Mouse (Mus musculus) granulocyte monocyte progenitor cell, adult 5-6 weeks (primary cell): ENCODE results near the gene Snx5. TPM values are rescaled to one million over a fixed set of nuclear protein-coding genes. Genes with fewer than 3 reads are reported as not detected.

ENCODE experiments used
- ATAC-seq: replicated peaks from 2 replicates; pipeline ENCODE4 v1.8.0; 2016; ENCODE audit warnings: mild to moderate bottlenecking, moderate TSS enrichment, inconsistent platforms; ENCODE audit not compliant: poor library complexity, severe bottlenecking
- total RNA-seq, 2 experiments: library from RNA; stranded (forward) in 1 of 2; stranded (reverse) in 1 of 2; fragments of 200-712, 200-1000 nt in 1 of 2; fragments of >200 nt in 1 of 2; fragmentation: Nextera tagmentation in 1 of 2; gene quantifications; 2 replicates each; pipeline ENCODE4 v1.2.3; 2014 to 2017

The Snx5 gene
- total RNA-seq, 2 experiments from 2014 or later, result 226 to 248 TPM

- ATAC-seq, result no peak
Observed at GRCm38 (mm10) chr2:144268446-144269305, 2.0 kb downstream of the Snx5 start.

GRCm38 (mm10) chr2:144267731-144268015 is 3.0 kb downstream of the Snx5 start:
- no peak for ATAC-seq

GRCm38 (mm10) chr2:144267004-144267730 is 3.5 kb downstream of the Snx5 start:
- no peak for ATAC-seq

- peak; percentile 44 for ATAC-seq
Observed at GRCm38 (mm10) chr2:144265916-144266683, 4.6 kb downstream of the Snx5 start.

GRCm38 (mm10) chr2:144265120-144265488 is 5.6 kb downstream of the Snx5 start:
- no peak for ATAC-seq

GRCm38 (mm10) chr2:144264398-144265119 is 6.1 kb downstream of the Snx5 start:
- peak; percentile 40 for ATAC-seq

- no peak for ATAC-seq
Observed at GRCm38 (mm10) chr2:144262837-144263236, 7.9 kb downstream of the Snx5 start.

- no peak for ATAC-seq
Observed at GRCm38 (mm10) chr2:144250111-144250510, 20.6 kb downstream of the Snx5 start.

- ATAC-seq, result no peak
Observed at GRCm38 (mm10) chr2:144248613-144249376, 21.9 kb downstream of the Snx5 start.

- ATAC-seq, result peak; percentile 74
Observed at GRCm38 (mm10) chr2:144247337-144247978, 23.2 kb downstream of the Snx5 start.

GRCm38 (mm10) chr2:144246270-144246669 is 24.4 kb downstream of the Snx5 start:
- ATAC-seq, result peak; percentile 18

GRCm38 (mm10) chr2:144245464-144245863 is 25.2 kb downstream of the Snx5 start:
- peak; percentile 77 for ATAC-seq

- peak; percentile 28 for ATAC-seq
Observed at GRCm38 (mm10) chr2:144240095-144240899, 30.4 kb downstream of the Snx5 start.

- no peak for ATAC-seq
Observed at GRCm38 (mm10) chr2:144239318-144239717, 31.4 kb downstream of the Snx5 start.

- ATAC-seq, result no peak
Observed at GRCm38 (mm10) chr2:144238341-144238740, 32.4 kb downstream of the Snx5 start.

GRCm38 (mm10) chr2:144236791-144237584 is 33.7 kb downstream of the Snx5 start:
- ATAC-seq, result peak; percentile 70

GRCm38 (mm10) chr2:144235776-144236175 is 34.9 kb downstream of the Snx5 start:
- ATAC-seq, result no peak
